Mouse (Mus musculus) spleen, adult 2 months (tissue): ENCODE results near the gene Clstn2. TPM values are rescaled to one million over a fixed set of nuclear protein-coding genes. Genes with fewer than 3 reads are reported as not detected.

Experiments
- DNase-seq, 2 experiments: peaks; one replicate each; pipeline versions ENCODE4 v3.0.0 to v3.0.0-alpha.2; 2012 to 2021; ENCODE audit warnings: low spot score in 2 of 2, low read depth in 1 of 2
- H3K27ac ChIP-seq: fragments of 200-500 bp; 2 replicates; pipeline ENCODE4 v1.5.1; 2012; ENCODE audit warnings: low read length, inconsistent platforms; ENCODE audit not compliant: insufficient read depth
- H3K27me3 ChIP-seq: fragments of 200-500 bp; 2 replicates; pipeline ENCODE4 v1.6.1; 2012; ENCODE audit warnings: mild to moderate bottlenecking, moderate library complexity, low read length, inconsistent platforms; ENCODE audit not compliant: control insufficient read depth, insufficient read depth
- H3K36me3 ChIP-seq: fragments of 200-500 bp; 2 replicates; pipeline ENCODE4 v1.6.1; 2012; ENCODE audit warnings: mild to moderate bottlenecking, low read length, inconsistent platforms; ENCODE audit not compliant: control insufficient read depth, insufficient read depth
- H3K4me1 ChIP-seq: fragments of 200-500 bp; 2 replicates; pipeline ENCODE4 v1.6.1; 2011; ENCODE audit warnings: inconsistent platforms; ENCODE audit not compliant: control insufficient read depth, insufficient read depth, insufficient read length
- H3K4me3 ChIP-seq: fragments of 200-500 bp; 2 replicates; pipeline ENCODE4 v1.5.1; 2011; ENCODE audit warnings: mild to moderate bottlenecking, inconsistent platforms; ENCODE audit not compliant: insufficient read depth, insufficient read length; ENCODE audit errors: extremely low read depth
- CTCF ChIP-seq: fragments of 200-500 bp; IDR thresholded peaks from 2 replicates; pipeline ENCODE4 v1.5.1; 2011; ENCODE audit warnings: mild to moderate bottlenecking, inconsistent platforms; ENCODE audit not compliant: insufficient read depth, insufficient read length, insufficient replicate concordance; ENCODE audit errors: extremely low read depth
- POLR2A ChIP-seq: fragments of 200-500 bp; IDR thresholded peaks from 2 replicates; pipeline ENCODE4 v1.6.1; 2011; ENCODE audit warnings: low read depth, low read length, inconsistent platforms
- WGBS: fragments of 180-500 bp; shearing (Covaris S2); methylation state at CpG from one replicate; pipeline ENCODE4 v1.1.7; 2018; 5-methylcytosine and 5-hydroxymethylcytosine counted together
- polyA plus RNA-seq: library from polyadenylated mRNA; depleted of rRNA; stranded (reverse); fragments of >200 nt; gene quantifications from 2 replicates; pipeline ENCODE4 v1.2.3, GENCODE M21; 2012

Clstn2 gene
- polyA plus RNA-seq, 1 experiment, result 0.58 TPM

DNA sequence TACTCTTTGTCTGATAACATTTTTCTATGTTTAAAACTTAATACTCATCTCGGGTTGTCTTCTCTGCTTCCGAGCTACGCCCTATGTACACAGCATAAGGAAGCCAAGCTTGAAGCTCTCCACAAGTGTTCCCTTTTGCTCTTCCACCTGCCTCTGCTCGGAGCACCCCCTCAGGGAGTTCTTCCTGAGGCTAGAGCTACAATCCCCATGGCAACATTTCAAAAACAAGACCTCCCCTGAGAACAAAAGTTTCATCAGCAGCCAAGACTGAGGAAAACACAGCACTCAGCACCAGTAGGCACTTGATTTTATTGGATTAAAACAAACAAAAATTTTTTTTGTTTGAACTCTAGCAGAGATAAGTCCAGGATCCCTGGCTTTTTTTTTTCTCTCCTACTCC is 37.3 kb downstream of the Clstn2 start:
- Histone ChIP-seq H3K27ac (no peak overlapping the region), H3K4me1 (no peaks in the 10 kb centered on the region), H3K36me3 (no peaks in the 10 kb centered on the region), H3K4me3 (no peak overlapping the region), H3K27me3 (no peaks in the 10 kb centered on the region)
- TF ChIP-seq CTCF (no peak), POLR2A (no peak)
- no peak for DNase-seq
- WGBS, result 69% methylated on average over 4 of the region's 4 CpGs

- DNase-seq, result no peak
- H3K27me3 ChIP-seq, result no peaks in the 10 kb centered on the region
- 67% methylated on average over 4 of the region's 4 CpGs for WGBS
- no peaks in the 10 kb centered on the region for H3K36me3 ChIP-seq
- H3K4me3 ChIP-seq, result no peak overlapping the region
- no peak overlapping the region for H3K27ac ChIP-seq
- no peaks in the 10 kb centered on the region for H3K4me1 ChIP-seq
- TF ChIP-seq CTCF (no peak), POLR2A (no peak)
These were observed 40.9 kb downstream of the Clstn2 start for GRCm38 (mm10) chr9:97992131-97992530.

DNA sequence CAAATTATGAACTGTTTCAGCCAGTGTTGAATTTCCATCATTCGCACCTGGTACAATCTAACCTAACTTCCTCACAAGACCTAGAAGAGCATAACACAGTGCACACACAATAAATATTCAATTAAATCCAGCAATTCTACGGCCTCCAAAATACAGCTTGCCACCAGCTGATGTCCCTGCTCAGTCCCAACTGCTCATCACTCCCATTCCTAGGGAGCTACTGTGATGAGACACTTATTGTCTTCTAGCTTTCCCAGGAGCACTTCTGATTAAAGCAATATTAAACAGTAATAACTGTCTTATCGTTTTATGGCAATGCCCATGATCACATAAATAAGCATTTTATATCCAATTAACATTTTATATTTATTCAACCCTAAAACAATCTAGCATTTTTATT is 55.6 kb downstream of the Clstn2 start:
- H3K4me3 ChIP-seq, result no peak overlapping the region
- DNase-seq, result no peak
- TF ChIP-seq POLR2A (no peak), CTCF (no peak)
- H3K27ac ChIP-seq, result no peak overlapping the region
- no peaks in the 10 kb centered on the region for H3K4me1 ChIP-seq
- no peaks in the 10 kb centered on the region for H3K36me3 ChIP-seq
- H3K27me3 ChIP-seq, result no peaks in the 10 kb centered on the region
- WGBS, result 87% methylated on average over 3 of the region's 3 CpGs

DNA sequence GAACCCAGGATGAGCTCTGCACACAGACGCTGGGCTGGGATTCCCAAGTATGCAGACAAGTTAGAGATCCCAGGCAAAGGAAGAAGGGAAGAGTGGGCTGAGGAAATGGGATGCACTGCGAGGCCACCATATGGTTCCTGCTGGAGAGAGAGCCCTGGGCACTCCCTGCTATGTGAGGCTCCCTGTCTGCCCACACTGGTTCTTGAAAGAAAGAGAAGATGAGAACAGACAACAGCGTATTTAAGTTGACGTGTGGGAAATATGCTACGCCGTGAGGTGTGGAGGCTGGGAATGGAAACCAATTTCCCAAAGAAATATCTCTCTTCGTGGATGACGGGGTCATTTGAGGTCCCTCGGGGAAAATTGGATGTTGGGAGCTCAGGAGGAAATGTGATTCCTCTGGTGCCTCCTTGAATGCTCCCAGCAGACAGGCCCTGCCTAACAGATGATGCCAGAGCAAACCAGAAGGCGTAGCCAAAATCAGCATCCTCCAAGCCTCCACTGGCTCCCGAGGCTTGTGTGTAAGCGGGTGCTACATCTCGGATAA is 58.1 kb downstream of the Clstn2 start:
- H3K4me3 ChIP-seq, result no peak overlapping the region
- H3K27me3 ChIP-seq, result no peaks in the 10 kb centered on the region
- DNase-seq, result no peak
- no peaks in the 10 kb centered on the region for H3K4me1 ChIP-seq
- no peak overlapping the region for H3K27ac ChIP-seq
- TF ChIP-seq CTCF, result no peak
- WGBS, result 79% methylated on average over 13 of the region's 13 CpGs
- H3K36me3 ChIP-seq, result no peaks in the 10 kb centered on the region

- Histone ChIP-seq H3K27me3 (no peaks in the 10 kb centered on the region), H3K36me3 (no peaks in the 10 kb centered on the region), H3K4me3 (no peak overlapping the region), H3K27ac (no peak overlapping the region), H3K4me1 (no peaks in the 10 kb centered on the region)
- no peak for DNase-seq
- 81% methylated on average over 4 of the region's 4 CpGs for WGBS
- TF ChIP-seq CTCF (no peak), POLR2A (no peak)
These were observed 66.3 kb downstream of the Clstn2 start for GRCm38 (mm10) chr9:97966691-97967090.

- no peak for TF ChIP-seq CTCF
- no peak for TF ChIP-seq POLR2A
- H3K4me3 ChIP-seq, result no peak overlapping the region
- no peaks in the 10 kb centered on the region for H3K27me3 ChIP-seq
- 88% methylated on average over 8 of the region's 8 CpGs for WGBS
- H3K4me1 ChIP-seq, result no peaks in the 10 kb centered on the region
- H3K36me3 ChIP-seq, result no peaks in the 10 kb centered on the region
- no peak for DNase-seq
- no peak overlapping the region for H3K27ac ChIP-seq
These were observed 75.5 kb downstream of the Clstn2 start for GRCm38 (mm10) chr9:97957508-97957907.

DNA sequence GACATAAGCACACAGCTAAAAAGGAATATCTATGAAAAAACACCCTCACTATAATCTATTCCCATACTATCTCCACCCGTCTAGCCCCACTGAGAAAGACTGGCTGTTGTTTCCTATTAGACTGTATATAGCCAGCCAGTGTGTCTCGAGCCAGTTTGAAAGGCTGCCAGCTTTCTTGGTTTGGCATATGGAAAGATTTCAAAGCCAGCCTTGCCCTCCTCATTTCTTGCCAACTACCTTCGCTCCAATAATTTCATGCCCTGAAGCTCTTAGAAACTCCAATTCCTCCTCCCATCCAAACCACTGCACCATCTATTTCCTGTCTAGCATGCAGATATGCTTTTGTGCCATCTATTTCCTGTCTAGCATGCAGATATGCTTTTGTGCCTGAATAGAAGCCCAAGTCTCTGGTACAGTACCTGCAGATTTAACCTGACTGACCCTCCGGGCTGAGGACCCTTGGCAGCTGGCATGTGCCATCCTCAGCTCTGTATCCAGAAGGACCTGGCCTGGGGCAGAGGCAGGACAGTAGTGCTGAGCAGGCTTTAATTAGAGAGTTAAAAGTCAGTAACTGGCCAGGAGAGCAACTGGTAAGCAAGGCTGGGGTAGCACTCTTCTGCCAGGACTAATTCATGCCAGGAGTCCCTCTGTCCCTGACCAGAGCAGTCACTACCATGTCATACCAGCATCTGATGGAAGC is 76.4 kb downstream of the Clstn2 start:
- Histone ChIP-seq H3K27me3 (no peaks in the 10 kb centered on the region), H3K36me3 (no peaks in the 10 kb centered on the region), H3K4me1 (no peaks in the 10 kb centered on the region), H3K4me3 (no peak overlapping the region), H3K27ac (no peak overlapping the region)
- TF ChIP-seq POLR2A, result no peak
- no peak for DNase-seq
- WGBS, result 82% methylated on average over 4 of the region's 4 CpGs
